Mouse (Mus musculus): ENCODE data around the gene Lrpprc. TPM values are rescaled to one million over a fixed set of nuclear protein-coding genes. Genes with fewer than 3 reads are reported as not detected.
"Not testable (repeated sequence)": the region's sequence is repeated elsewhere in the genome, so short reads cannot be mapped to it uniquely, and the experiment has no call there.

Lrpprc gene
- polyA plus RNA-seq (2015; fragmentation: Nextera tagmentation; extraction: Ambion mirVana), result 36.5 and 44.6 TPM in 2 replicates

GRCm38 (mm10) chr17:84790447-84791098 is at the start of gene Lrpprc:
Gene Lrpprc, minus strand, starts transcription at chr17:84790789.
- H3K36me3 ChIP-seq (ENCODE audit: poor library complexity, severe bottlenecking), result 0 out of 2 replicates have a peak, but pooled peaks cover 5% of the 10 kb centered on the region
- peak within 1 kb of the TSS; percentile 55 for H3K27ac ChIP-seq
- ATAC-seq, result peak; percentile 99
- H3K4me3 ChIP-seq, result peak within 1 kb of the TSS; percentile 99
- whole genome bisulfite sequencing, result under 1% methylated on average over 51 of the region's 51 CpGs
- peaks cover 26% of the 10 kb centered on the region for H3K4me1 ChIP-seq
- H3K4me2 ChIP-seq, result peak within 1 kb of the TSS; percentile 96
- peak within 1 kb of the TSS; percentile 91 for H3K9ac ChIP-seq
- no peaks in the 10 kb centered on the region for H3K9me3 ChIP-seq (replicated peaks)
- H3K27me3 ChIP-seq, result no peaks in the 10 kb centered on the region

GRCm38 (mm10) chr17:84837780-84838179 is 47.2 kb upstream of the Lrpprc start:
- Histone ChIP-seq H3K4me1 (no peaks in the 10 kb centered on the region), H3K27me3 (no peaks in the 10 kb centered on the region), H3K9ac (no peak overlapping the region), H3K9me3 (replicated peaks) (no peaks in the 10 kb centered on the region), H3K27ac (no peak overlapping the region), H3K4me2 (no peak overlapping the region), H3K36me3 (ENCODE audit: poor library complexity, severe bottlenecking) (no peaks in the 10 kb centered on the region), H3K4me3 (no peak overlapping the region)
- WGBS, result 0% methylated on average over 3 of the region's 3 CpGs
- peak; percentile 68 for ATAC-seq

- H3K4me1 ChIP-seq, result no peaks in the 10 kb centered on the region
- no peak for ATAC-seq
- H3K4me3 ChIP-seq, result no peak overlapping the region
- no peak overlapping the region for H3K9ac ChIP-seq
- no peak overlapping the region for H3K27ac ChIP-seq
- H3K36me3 ChIP-seq (ENCODE audit: poor library complexity, severe bottlenecking), result no peaks in the 10 kb centered on the region
- H3K27me3 ChIP-seq, result no peaks in the 10 kb centered on the region
- WGBS, result 86% methylated on average over 9 of the region's 9 CpGs
- no peak overlapping the region for H3K4me2 ChIP-seq
- no peaks in the 10 kb centered on the region for H3K9me3 ChIP-seq (replicated peaks)
Observed at GRCm38 (mm10) chr17:84835249-84835648, 44.7 kb upstream of the Lrpprc start.

GRCm38 (mm10) chr17:84832346-84832745 is 41.8 kb upstream of the Lrpprc start:
- Histone ChIP-seq H3K27me3 (no peaks in the 10 kb centered on the region), H3K4me1 (peaks cover 3% of the 10 kb centered on the region; the same call in 1 of the 2 replicates), H3K4me3 (no peak overlapping the region), H3K9ac (no peak overlapping the region), H3K27ac (no peak overlapping the region), H3K36me3 (ENCODE audit: poor library complexity, severe bottlenecking) (no peaks in the 10 kb centered on the region), H3K9me3 (replicated peaks) (no peaks in the 10 kb centered on the region), H3K4me2 (no peak overlapping the region)
- WGBS, result 59% methylated on average over 8 of the region's 8 CpGs
- ATAC-seq, result no peak

- Histone ChIP-seq H3K9ac (no peak overlapping the region), H3K4me2 (no peak overlapping the region), H3K27me3 (no peaks in the 10 kb centered on the region), H3K4me3 (no peak overlapping the region), H3K4me1 (peaks cover 5% of the 10 kb centered on the region; the same call in 1 of the 2 replicates), H3K27ac (no peak overlapping the region), H3K9me3 (replicated peaks) (no peaks in the 10 kb centered on the region), H3K36me3 (ENCODE audit: poor library complexity, severe bottlenecking) (no peaks in the 10 kb centered on the region)
- 94% methylated on average over 6 of the region's 6 CpGs for WGBS
- no peak for ATAC-seq
Observed at GRCm38 (mm10) chr17:84828301-84828700, 37.7 kb upstream of the Lrpprc start.

- WGBS, result 12% methylated on average over 4 of the region's 4 CpGs
- peaks cover 18% of the 10 kb centered on the region for H3K4me1 ChIP-seq
- no peaks in the 10 kb centered on the region for H3K36me3 ChIP-seq (ENCODE audit: poor library complexity, severe bottlenecking)
- no peak for ATAC-seq
- no peak overlapping the region for H3K4me3 ChIP-seq
- no peaks in the 10 kb centered on the region for H3K27me3 ChIP-seq
- no peak overlapping the region for H3K4me2 ChIP-seq
- H3K27ac ChIP-seq, result no peak overlapping the region
- no peak overlapping the region for H3K9ac ChIP-seq
- no peaks in the 10 kb centered on the region for H3K9me3 ChIP-seq (replicated peaks)
Observed at GRCm38 (mm10) chr17:84820603-84821002, 30.0 kb upstream of the Lrpprc start.

GRCm38 (mm10) chr17:84818390-84818789 is 27.8 kb upstream of the Lrpprc start:
- Histone ChIP-seq H3K9me3 (replicated peaks) (no peaks in the 10 kb centered on the region), H3K4me2 (no peak overlapping the region), H3K9ac (no peak overlapping the region), H3K27ac (no peak overlapping the region), H3K4me3 (no peak overlapping the region), H3K27me3 (no peaks in the 10 kb centered on the region), H3K36me3 (ENCODE audit: poor library complexity, severe bottlenecking) (no peaks in the 10 kb centered on the region), H3K4me1 (peaks cover 29% of the 10 kb centered on the region)
- no peak for ATAC-seq
- 87% methylated on average over 5 of the region's 5 CpGs for WGBS

- Histone ChIP-seq H3K36me3 (ENCODE audit: poor library complexity, severe bottlenecking) (no peaks in the 10 kb centered on the region), H3K4me1 (peaks cover 23% of the 10 kb centered on the region), H3K9ac (no peak overlapping the region), H3K9me3 (replicated peaks) (no peaks in the 10 kb centered on the region), H3K27ac (peak overlapping the region; percentile 63), H3K27me3 (no peaks in the 10 kb centered on the region), H3K4me3 (no peak overlapping the region), H3K4me2 (peak overlapping the region; percentile 21)
- peak; percentile 69; the same call in 1 of the 2 replicates for ATAC-seq
- WGBS, result 26% methylated on average over 9 of the region's 9 CpGs
Observed at GRCm38 (mm10) chr17:84816014-84816461, 25.4 kb upstream of the Lrpprc start.

GRCm38 (mm10) chr17:84814905-84815304 is 24.3 kb upstream of the Lrpprc start:
- H3K4me1 ChIP-seq, result peaks cover 23% of the 10 kb centered on the region
- H3K9me3 ChIP-seq (replicated peaks), result no peaks in the 10 kb centered on the region
- no peak overlapping the region for H3K4me2 ChIP-seq
- H3K9ac ChIP-seq, result no peak overlapping the region
- no peaks in the 10 kb centered on the region for H3K36me3 ChIP-seq (ENCODE audit: poor library complexity, severe bottlenecking)
- no peak for ATAC-seq
- 79% methylated on average over 7 of the region's 7 CpGs for WGBS
- H3K27ac ChIP-seq, result no peak overlapping the region
- no peaks in the 10 kb centered on the region for H3K27me3 ChIP-seq
- no peak overlapping the region for H3K4me3 ChIP-seq

GRCm38 (mm10) chr17:84814192-84814591 is 23.6 kb upstream of the Lrpprc start:
- H3K9me3 ChIP-seq (replicated peaks); H3K4me2 ChIP-seq; H3K9ac ChIP-seq; H3K4me3 ChIP-seq; H3K36me3 ChIP-seq (ENCODE audit: poor library complexity, severe bottlenecking); H3K27ac ChIP-seq; H3K27me3 ChIP-seq; ATAC-seq: not testable (repeated sequence)
- peaks cover 23% of the 10 kb centered on the region for H3K4me1 ChIP-seq
- WGBS, result 87% methylated on average over 14 of the region's 14 CpGs

- no peak for ATAC-seq
- peaks cover 26% of the 10 kb centered on the region for H3K4me1 ChIP-seq
- 71% methylated on average over 5 of the region's 5 CpGs for WGBS
- 0 out of 2 replicates have a peak, but pooled peaks cover 2% of the 10 kb centered on the region for H3K36me3 ChIP-seq (ENCODE audit: poor library complexity, severe bottlenecking)
- H3K9ac ChIP-seq, result no peak overlapping the region
- no peaks in the 10 kb centered on the region for H3K9me3 ChIP-seq (replicated peaks)
- H3K4me2 ChIP-seq, result peak overlapping the region; percentile 96
- H3K27me3 ChIP-seq, result no peaks in the 10 kb centered on the region
- no peak overlapping the region for H3K27ac ChIP-seq
- no peak overlapping the region for H3K4me3 ChIP-seq
Observed at GRCm38 (mm10) chr17:84792006-84792405, 1.4 kb upstream of the Lrpprc start.

- Histone ChIP-seq H3K9me3 (replicated peaks) (no peaks in the 10 kb centered on the region), H3K36me3 (ENCODE audit: poor library complexity, severe bottlenecking) (0 out of 2 replicates have a peak, but pooled peaks cover 5% of the 10 kb centered on the region), H3K4me2 (peak overlapping the region; percentile 96), H3K27me3 (no peaks in the 10 kb centered on the region), H3K27ac (peak overlapping the region; percentile 55), H3K4me1 (peaks cover 26% of the 10 kb centered on the region), H3K4me3 (peak overlapping the region; percentile 99), H3K9ac (peak overlapping the region; percentile 91)
- peak; percentile 36 for ATAC-seq
- WGBS, result 3% methylated on average over 8 of the region's 8 CpGs
Observed at GRCm38 (mm10) chr17:84791156-84791555, 567 bp upstream of the Lrpprc start.

Measured in forebrain, embryonic 13.5 days (tissue).